Mouse (Mus musculus): ENCODE results near the gene Nkx2-5. TPM values are rescaled to one million over a fixed set of nuclear protein-coding genes. Genes with fewer than 3 reads are reported as not detected.

Nkx2-5 gene
- polyA plus RNA-seq, 1 experiment, result not detected

- H3K27me3 ChIP-seq (replicated peaks; ENCODE audit: control insufficient read depth, insufficient read depth, low read length), result peaks cover 13% of the 10 kb centered on the region
These were observed 7.2 kb downstream of the Nkx2-5 start for GRCm38 (mm10) chr17:26837546-26837985.

GRCm38 (mm10) chr17:26836786-26837545 is 7.8 kb downstream of the Nkx2-5 start:
- Histone ChIP-seq H3K36me3 (ENCODE audit: control insufficient read depth, insufficient read depth, low read length) (no peaks in the 10 kb centered on the region), H3K4me1 (ENCODE audit: control insufficient read depth, insufficient read depth, low read length) (no peaks in the 10 kb centered on the region), H3K4me3 (ENCODE audit: insufficient read depth, low read depth, low read length) (no peak overlapping the region), H3K27ac (ENCODE audit: insufficient read depth, low read depth, low read length) (no peak overlapping the region), H3K27me3 (replicated peaks; ENCODE audit: control insufficient read depth, insufficient read depth, low read length) (peaks cover 13% of the 10 kb centered on the region)
- no peak for DNase-seq
- WGBS, result 6% methylated on average over 19 of the region's 19 CpGs
- TF ChIP-seq CTCF (conservative IDR thresholded peaks at IDR 0.05; ENCODE audit: insufficient read depth, insufficient read length, low read depth, low read length), result no peak
- TF ChIP-seq POLR2A (IDR thresholded peaks at IDR 0.05; ENCODE audit: low read depth, low read length), result no peak

More at GRCm38 (mm10) chr17:26837546-26837985, 7.2 kb downstream of the Nkx2-5 start:
- no peak for DNase-seq
- 8% methylated on average over 7 of the region's 7 CpGs for WGBS
- TF ChIP-seq CTCF (conservative IDR thresholded peaks at IDR 0.05; ENCODE audit: insufficient read depth, insufficient read length, low read depth, low read length) (no peak), POLR2A (IDR thresholded peaks at IDR 0.05; ENCODE audit: low read depth, low read length) (no peak)
- Histone ChIP-seq H3K27ac (ENCODE audit: insufficient read depth, low read depth, low read length) (no peak overlapping the region), H3K4me1 (ENCODE audit: control insufficient read depth, insufficient read depth, low read length) (no peaks in the 10 kb centered on the region), H3K4me3 (ENCODE audit: insufficient read depth, low read depth, low read length) (no peak overlapping the region), H3K36me3 (ENCODE audit: control insufficient read depth, insufficient read depth, low read length) (no peaks in the 10 kb centered on the region)

- Histone ChIP-seq H3K4me1 (ENCODE audit: control insufficient read depth, insufficient read depth, low read length) (no peaks in the 10 kb centered on the region), H3K27me3 (replicated peaks; ENCODE audit: control insufficient read depth, insufficient read depth, low read length) (peaks cover 13% of the 10 kb centered on the region), H3K4me3 (ENCODE audit: insufficient read depth, low read depth, low read length) (no peak overlapping the region), H3K27ac (ENCODE audit: insufficient read depth, low read depth, low read length) (no peak overlapping the region), H3K36me3 (ENCODE audit: control insufficient read depth, insufficient read depth, low read length) (no peaks in the 10 kb centered on the region)
- WGBS, result 44% methylated on average over 5 of the region's 5 CpGs
- TF ChIP-seq CTCF (conservative IDR thresholded peaks at IDR 0.05; ENCODE audit: insufficient read depth, insufficient read length, low read depth, low read length) (no peak), POLR2A (IDR thresholded peaks at IDR 0.05; ENCODE audit: low read depth, low read length) (no peak)
- DNase-seq, result no peak
These were observed 8.4 kb downstream of the Nkx2-5 start for GRCm38 (mm10) chr17:26836377-26836776.

GRCm38 (mm10) chr17:26835956-26836355 is 8.9 kb downstream of the Nkx2-5 start:
- no peak for DNase-seq
- peaks cover 11% of the 10 kb centered on the region for H3K27me3 ChIP-seq (replicated peaks; ENCODE audit: control insufficient read depth, insufficient read depth, low read length)
- TF ChIP-seq CTCF (conservative IDR thresholded peaks at IDR 0.05; ENCODE audit: insufficient read depth, insufficient read length, low read depth, low read length), result no peak
- TF ChIP-seq POLR2A (IDR thresholded peaks at IDR 0.05; ENCODE audit: low read depth, low read length), result no peak
- H3K4me3 ChIP-seq (ENCODE audit: insufficient read depth, low read depth, low read length), result no peak overlapping the region
- no peaks in the 10 kb centered on the region for H3K4me1 ChIP-seq (ENCODE audit: control insufficient read depth, insufficient read depth, low read length)
- 27% methylated on average over 8 of the region's 8 CpGs for WGBS
- H3K36me3 ChIP-seq (ENCODE audit: control insufficient read depth, insufficient read depth, low read length), result no peaks in the 10 kb centered on the region
- H3K27ac ChIP-seq (ENCODE audit: insufficient read depth, low read depth, low read length), result no peak overlapping the region

GRCm38 (mm10) chr17:26834966-26835755 is 9.6 kb downstream of the Nkx2-5 start:
- no peaks in the 10 kb centered on the region for H3K4me1 ChIP-seq (ENCODE audit: control insufficient read depth, insufficient read depth, low read length)
- H3K4me3 ChIP-seq (ENCODE audit: insufficient read depth, low read depth, low read length), result no peak overlapping the region
- no peak overlapping the region for H3K27ac ChIP-seq (ENCODE audit: insufficient read depth, low read depth, low read length)
- 40% methylated on average over 6 of the region's 9 CpGs for WGBS
- DNase-seq, result no peak
- no peaks in the 10 kb centered on the region for H3K36me3 ChIP-seq (ENCODE audit: control insufficient read depth, insufficient read depth, low read length)
- peaks cover 8% of the 10 kb centered on the region for H3K27me3 ChIP-seq (replicated peaks; ENCODE audit: control insufficient read depth, insufficient read depth, low read length)
- TF ChIP-seq CTCF (conservative IDR thresholded peaks at IDR 0.05; ENCODE audit: insufficient read depth, insufficient read length, low read depth, low read length) (no peak), POLR2A (IDR thresholded peaks at IDR 0.05; ENCODE audit: low read depth, low read length) (no peak)

- H3K36me3 ChIP-seq (ENCODE audit: control insufficient read depth, insufficient read depth, low read length), result no peaks in the 10 kb centered on the region
- WGBS, result 81% methylated on average over 5 of the region's 5 CpGs
- no peaks in the 10 kb centered on the region for H3K4me1 ChIP-seq (ENCODE audit: control insufficient read depth, insufficient read depth, low read length)
- TF ChIP-seq CTCF (conservative IDR thresholded peaks at IDR 0.05; ENCODE audit: insufficient read depth, insufficient read length, low read depth, low read length) (no peak), POLR2A (IDR thresholded peaks at IDR 0.05; ENCODE audit: low read depth, low read length) (no peak)
- no peak overlapping the region for H3K4me3 ChIP-seq (ENCODE audit: insufficient read depth, low read depth, low read length)
- no peak for DNase-seq
- H3K27ac ChIP-seq (ENCODE audit: insufficient read depth, low read depth, low read length), result no peak overlapping the region
- peaks cover 5% of the 10 kb centered on the region; the same call in 1 of the 2 replicates for H3K27me3 ChIP-seq (replicated peaks; ENCODE audit: control insufficient read depth, insufficient read depth, low read length)
These were observed 10.4 kb downstream of the Nkx2-5 start for GRCm38 (mm10) chr17:26834302-26834965.
